Mouse (Mus musculus) macrophage (primary cell): ENCODE results near the gene Cldn19. TPM values are rescaled to one million over a fixed set of nuclear protein-coding genes. Genes with fewer than 3 reads are reported as not detected.

Experiments used
- H3K27ac ChIP-seq: fragments of 350-480 bp; formaldehyde crosslinking; 2 replicates; pipeline ENCODE4 v1.9.0; 2021
- H3K36me3 ChIP-seq: fragments of 350-480 bp; formaldehyde crosslinking; 2 replicates; pipeline ENCODE4 v1.9.0; 2021; ENCODE audit errors: inconsistent target
- H3K4me3 ChIP-seq: fragments of 350-480 bp; formaldehyde crosslinking; 2 replicates; pipeline ENCODE4 v1.9.0; 2021; ENCODE audit errors: inconsistent target
- H3K79me2 ChIP-seq: fragments of 350-480 bp; formaldehyde crosslinking; 2 replicates; pipeline ENCODE4 v1.9.0; 2021; ENCODE audit errors: inconsistent target
- WGBS: methylation state at CpG from one replicate; pipeline ENCODE4 v1.1.7; 2026; ENCODE audit warnings: inconsistent platforms; ENCODE audit not compliant: missing documents; 5-methylcytosine and 5-hydroxymethylcytosine counted together
- polyA plus RNA-seq: library from polyadenylated mRNA; stranded (reverse); fragments of 250-400 nt; gene quantifications from 3 replicates; pipeline ENCODE4 v1.2.4, GENCODE M21; 2018; ENCODE audit warnings: inconsistent platforms

The Cldn19 gene
- polyA plus RNA-seq, 1 experiment from 2014 or later = not detected

- Histone ChIP-seq H3K36me3 (no peaks in the 10 kb centered on the region), H3K79me2 (no peaks in the 10 kb centered on the region), H3K4me3 (no peak overlapping the region), H3K27ac (peak overlapping the region; percentile 61)
- WGBS = 86% methylated on average over 8 of the region's 8 CpGs
Observed at GRCm38 (mm10) chr4:119303291-119303690, 48.1 kb downstream of the Cldn19 start.

GRCm38 (mm10) chr4:119305418-119305817 lies 50.2 kb downstream of the Cldn19 start:
- Histone ChIP-seq H3K36me3 (no peaks in the 10 kb centered on the region), H3K27ac (no peak overlapping the region), H3K79me2 (no peaks in the 10 kb centered on the region), H3K4me3 (no peak overlapping the region)
- 95% methylated on average over 5 of the region's 5 CpGs for WGBS

Other genes starting within 250 kb of the Cldn19 start
- gene Slc2a1, start 146.7 kb upstream of the Cldn19 start, polyA plus RNA-seq = 5.5 to 14.5 TPM (median 7.5 TPM) in 3 replicates
- 1.2 to 2.2 TPM (median 1.6 TPM) in 3 replicates for gene Zfp691, start 81.2 kb upstream of the Cldn19 start, polyA plus RNA-seq
- not detected in 3 replicates for gene Ermap, start 65.4 kb upstream of the Cldn19 start, polyA plus RNA-seq
- gene Svbp, start 60.1 kb upstream of the Cldn19 start, polyA plus RNA-seq = 6.9 to 28.4 TPM (median 27.3 TPM) in 3 replicates
- not detected in 3 replicates for gene Tmem269, start 37.2 kb upstream of the Cldn19 start, polyA plus RNA-seq
- 3.0 to 4.3 TPM (median 3.1 TPM) in 3 replicates for gene AU022252, start 22.7 kb upstream of the Cldn19 start, polyA plus RNA-seq
- gene P3h1, start 22.5 kb upstream of the Cldn19 start, polyA plus RNA-seq = 4.6 to 7.6 TPM (median 5.8 TPM) in 3 replicates
- 671 to 1,591 TPM (median 793 TPM) in 3 replicates for gene Ybx1, start 39.2 kb downstream of the Cldn19 start, polyA plus RNA-seq
- gene Ppih, start 65.1 kb downstream of the Cldn19 start, polyA plus RNA-seq = 19.8 to 39.9 TPM (median 33.9 TPM) in 3 replicates
- gene Ccdc30, start 160.1 kb downstream of the Cldn19 start, polyA plus RNA-seq = not detected in 3 replicates
- 8.4 to 12.4 TPM (median 9.1 TPM) in 3 replicates for gene Ppcs, start 167.0 kb downstream of the Cldn19 start, polyA plus RNA-seq
- not detected in 3 replicates for gene Zmynd12, start 167.4 kb downstream of the Cldn19 start, polyA plus RNA-seq
- gene Rimkla, start 237.2 kb downstream of the Cldn19 start, polyA plus RNA-seq = not detected in 3 replicates